Mouse (Mus musculus): ENCODE results near the gene Nova1.
A peak's percentile ranks its signal among the peaks of the same experiment; 100 is the strongest.

Nova1 gene

DNA sequence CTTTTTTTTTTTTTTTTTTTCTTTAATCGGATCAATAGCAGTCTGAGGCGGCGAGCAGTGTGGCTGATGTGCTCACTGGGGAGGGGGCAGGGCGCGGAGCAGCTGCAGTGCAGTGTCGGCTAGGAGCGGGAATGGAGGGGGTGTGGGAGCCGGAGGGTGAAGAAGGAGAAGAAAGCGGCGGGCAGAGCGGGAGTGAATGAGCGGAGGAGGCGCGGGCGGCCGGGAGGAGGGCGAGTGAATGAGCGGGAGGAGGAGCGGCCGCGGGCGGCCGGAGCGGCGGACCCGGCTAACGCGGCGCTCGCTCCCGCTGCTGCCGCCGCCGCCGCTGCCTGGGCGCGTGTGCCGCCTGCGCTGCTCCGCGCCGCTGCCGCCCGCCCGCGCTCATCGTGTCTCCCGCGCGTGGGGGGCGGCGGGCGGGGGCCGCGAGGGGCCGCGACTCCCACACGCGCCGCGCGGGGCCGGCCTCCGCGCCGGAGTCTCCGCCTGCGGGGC is at the start of gene Nova1:
Nova1 (minus strand) TSS at position 74 of the 492 bp plus-strand sequence.
- peak; percentile 72 for DNase-seq (ENCODE audit: low read depth)

GRCm38 (mm10) chr12:46819348-46820022 is 756 bp upstream of the Nova1 start:
- peak; percentile 85 for DNase-seq (ENCODE audit: low read depth)

DNA sequence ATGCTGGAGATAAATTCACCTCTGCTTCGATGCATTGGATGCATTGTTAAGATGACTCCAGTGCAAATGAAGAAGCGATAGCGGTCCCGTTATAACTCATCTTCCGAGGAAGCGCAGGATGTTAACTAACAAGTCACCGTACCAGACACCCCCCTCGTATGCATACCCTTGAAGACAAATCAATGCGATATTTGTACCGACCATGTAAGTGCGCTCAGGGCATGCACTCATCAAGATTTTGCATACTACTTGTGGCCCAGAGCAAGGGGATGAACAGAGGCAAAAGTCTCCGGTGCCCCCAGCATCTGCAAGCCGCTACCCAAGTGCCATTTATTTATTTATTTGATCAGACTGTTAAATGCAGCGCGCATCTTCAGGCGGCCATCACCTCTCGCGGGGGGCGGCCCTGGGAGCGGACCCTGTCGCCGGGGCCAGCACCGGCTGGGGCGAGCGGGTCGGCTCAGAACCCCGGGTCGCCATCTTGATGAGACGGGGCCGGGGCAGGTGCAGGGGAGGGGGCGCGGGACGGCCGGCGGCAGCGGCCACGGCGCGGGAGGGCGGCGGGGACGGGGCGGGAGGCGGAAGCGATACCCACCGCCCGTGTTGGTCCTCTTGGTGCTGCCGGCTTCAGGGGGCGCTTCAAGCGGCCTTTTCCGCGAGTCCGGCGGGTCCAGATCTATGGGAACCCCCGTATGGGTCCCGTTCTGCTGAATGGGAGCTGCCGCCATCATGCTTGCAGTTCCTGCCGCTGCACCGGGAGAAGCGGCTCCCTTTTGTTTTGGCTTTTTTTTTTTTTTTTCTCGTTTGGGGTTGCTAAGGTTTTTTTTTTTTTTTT is 491 bp downstream of the Nova1 start:
- DNase-seq (ENCODE audit: low read depth): peak; percentile 2

- no peak for DNase-seq (ENCODE audit: low read depth)
These were observed 1.4 kb downstream of the Nova1 start for GRCm38 (mm10) chr12:46817211-46817803.

- DNase-seq (ENCODE audit: low read depth): no peak
These were observed 2.4 kb downstream of the Nova1 start for GRCm38 (mm10) chr12:46816291-46816690.

DNA sequence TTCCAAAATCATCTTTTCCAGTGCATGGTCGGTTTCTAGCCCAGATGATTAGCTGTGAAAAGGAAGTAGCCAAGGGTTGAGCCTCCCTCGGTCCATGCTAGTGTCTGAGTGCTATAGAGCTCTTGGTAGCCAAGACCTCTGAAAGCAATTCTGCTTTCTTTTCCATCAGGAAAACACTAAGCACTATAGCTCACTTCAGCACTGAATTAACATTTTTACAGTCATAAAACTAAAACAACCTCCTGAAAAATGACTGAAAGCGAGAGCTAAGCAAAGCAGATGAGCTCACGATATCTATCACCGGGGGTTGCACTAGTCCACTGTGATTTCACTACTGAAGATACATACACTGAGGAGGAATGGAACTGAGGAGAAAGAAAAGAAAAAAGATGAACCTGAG is 3.0 kb downstream of the Nova1 start:
- no peak for DNase-seq (ENCODE audit: low read depth)

- no peak for DNase-seq (ENCODE audit: low read depth)
These were observed 3.9 kb downstream of the Nova1 start for GRCm38 (mm10) chr12:46814820-46815219.

DNA sequence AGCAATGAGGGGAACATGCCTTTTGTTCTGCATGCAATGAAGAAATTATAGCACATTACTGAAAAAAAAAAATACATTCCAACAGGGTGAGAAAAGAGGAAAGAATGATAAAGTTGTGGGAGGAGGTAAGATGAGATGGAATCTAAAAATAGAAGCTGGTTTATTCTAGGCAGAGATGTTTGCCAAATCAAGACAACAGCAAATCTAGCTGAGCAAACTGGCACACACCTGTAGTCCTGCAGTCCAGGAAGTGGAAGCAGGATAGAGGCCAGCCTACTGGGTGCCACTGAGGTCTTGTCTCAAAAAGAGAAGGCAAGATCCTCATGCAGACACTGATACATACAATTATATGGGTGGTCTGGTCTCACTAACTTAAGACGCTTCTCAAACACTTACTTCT is 17.4 kb downstream of the Nova1 start:
- no peak for DNase-seq (ENCODE audit: low read depth)

DNA sequence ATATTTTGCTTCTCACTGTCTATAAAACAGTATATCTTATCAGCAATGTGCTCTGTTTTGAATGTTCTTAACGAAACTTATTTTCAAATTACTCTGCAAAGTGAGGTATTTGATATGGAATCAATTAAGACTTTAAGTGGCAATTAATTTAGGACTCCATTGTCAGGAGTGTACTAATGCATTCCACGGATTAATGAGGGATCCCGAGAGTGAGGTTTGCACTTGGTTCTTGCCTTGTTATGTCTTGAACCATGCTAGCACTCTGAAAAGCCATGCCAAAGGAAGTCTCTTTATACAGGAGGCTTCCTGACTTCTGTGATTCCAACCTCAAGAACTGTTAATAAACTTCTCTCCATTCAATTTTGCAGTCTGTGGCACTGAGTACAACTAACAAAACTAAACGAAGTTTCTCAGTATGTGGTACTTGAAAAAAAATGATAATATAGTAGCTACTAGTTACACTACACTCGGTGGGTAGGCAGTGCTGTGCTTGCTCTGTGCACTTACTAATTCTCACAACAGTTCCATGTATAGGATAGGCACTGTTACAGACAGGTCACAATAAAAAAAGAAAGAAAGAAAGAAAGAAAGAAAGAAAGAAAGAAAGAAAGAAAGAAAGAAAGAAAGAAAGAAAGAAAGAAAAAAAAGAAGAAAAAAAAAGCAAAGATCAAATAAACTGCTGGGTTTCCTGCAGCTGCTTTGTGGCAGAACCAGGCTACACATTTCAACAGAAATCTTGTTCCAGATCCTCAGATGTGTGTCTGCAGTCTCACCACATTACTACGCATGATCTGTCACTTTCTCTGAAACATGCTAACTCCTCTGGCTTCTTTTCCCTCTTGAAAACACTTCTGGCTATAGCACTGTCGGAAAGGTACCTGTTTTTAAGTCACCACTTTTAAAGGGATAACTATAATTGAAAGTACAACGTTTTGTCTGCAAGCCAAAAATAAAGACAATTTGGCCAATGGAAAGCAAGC is 36.1 kb downstream of the Nova1 start:
- DNase-seq (ENCODE audit: low read depth): no peak

DNA sequence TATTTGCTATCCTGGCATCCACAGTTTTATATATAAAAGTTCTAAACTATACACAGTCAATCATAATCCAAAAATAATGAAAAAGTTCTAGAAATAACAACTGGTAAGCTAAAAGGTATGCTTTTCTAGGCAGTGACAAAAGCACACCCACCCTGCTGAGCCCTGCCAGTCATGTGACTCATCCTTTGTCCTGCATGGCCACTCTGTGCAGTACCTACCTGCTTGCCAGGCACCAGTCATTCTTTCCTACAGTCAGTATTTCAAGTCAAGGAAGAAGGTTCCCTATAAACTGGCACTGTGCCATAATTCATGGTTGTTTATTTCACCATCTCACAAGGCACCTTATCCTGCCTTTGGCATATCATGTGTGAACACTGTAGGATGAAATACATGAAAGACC is 37.2 kb downstream of the Nova1 start:
- peak; percentile 9 for DNase-seq (ENCODE audit: low read depth)

DNA sequence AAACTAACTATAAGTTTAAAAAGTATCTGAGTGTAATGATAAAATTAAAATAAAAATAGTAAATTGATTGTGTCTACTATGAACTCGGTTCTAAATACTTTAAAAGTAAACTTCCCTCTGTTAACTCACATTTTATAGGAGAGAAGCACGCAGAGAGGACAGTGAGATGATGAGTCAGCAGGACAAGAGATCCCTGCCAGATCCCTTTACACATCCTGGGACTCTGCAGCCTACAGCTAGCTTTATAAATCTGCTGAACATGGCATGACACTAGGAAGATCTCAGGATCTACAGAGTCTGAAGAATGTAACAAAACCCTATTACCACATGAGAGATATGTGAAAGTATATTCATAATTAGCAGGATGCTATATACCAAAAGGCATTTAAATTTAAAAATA is 37.7 kb downstream of the Nova1 start:
- peak; percentile 8 for DNase-seq (ENCODE audit: low read depth)

GRCm38 (mm10) chr12:46759450-46759849 is 59.3 kb downstream of the Nova1 start:
- DNase-seq (ENCODE audit: low read depth): no peak

- DNase-seq (ENCODE audit: low read depth): no peak
These were observed 64.3 kb downstream of the Nova1 start for GRCm38 (mm10) chr12:46754325-46754848.

DNA sequence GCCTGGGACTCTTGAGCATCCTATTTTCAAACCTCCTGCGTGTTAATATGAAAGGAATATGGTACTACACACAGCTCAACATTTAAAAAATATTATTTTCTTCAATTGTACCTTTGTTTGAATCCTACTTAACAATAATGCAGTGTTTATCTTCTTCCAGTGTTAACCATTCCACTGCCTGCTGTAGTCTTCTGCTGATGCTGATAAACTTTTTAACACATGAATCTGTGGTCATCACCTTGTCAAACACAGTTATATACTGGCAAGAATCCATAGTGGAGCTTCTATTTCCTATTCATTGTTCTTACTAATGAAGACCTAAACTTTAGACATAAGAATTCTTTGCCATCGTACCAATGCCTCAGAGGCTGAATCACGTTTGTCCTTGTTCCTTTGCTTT is 65.6 kb downstream of the Nova1 start:
- no peak for DNase-seq (ENCODE audit: low read depth)

- no peak for DNase-seq (ENCODE audit: low read depth)
These were observed 85.5 kb downstream of the Nova1 start for GRCm38 (mm10) chr12:46733261-46733660.

GRCm38 (mm10) chr12:46731943-46732342 is 86.8 kb downstream of the Nova1 start:
- DNase-seq (ENCODE audit: low read depth): no peak

- no peak for DNase-seq (ENCODE audit: low read depth)
These were observed 96.8 kb downstream of the Nova1 start for GRCm38 (mm10) chr12:46721914-46722313.

DNA sequence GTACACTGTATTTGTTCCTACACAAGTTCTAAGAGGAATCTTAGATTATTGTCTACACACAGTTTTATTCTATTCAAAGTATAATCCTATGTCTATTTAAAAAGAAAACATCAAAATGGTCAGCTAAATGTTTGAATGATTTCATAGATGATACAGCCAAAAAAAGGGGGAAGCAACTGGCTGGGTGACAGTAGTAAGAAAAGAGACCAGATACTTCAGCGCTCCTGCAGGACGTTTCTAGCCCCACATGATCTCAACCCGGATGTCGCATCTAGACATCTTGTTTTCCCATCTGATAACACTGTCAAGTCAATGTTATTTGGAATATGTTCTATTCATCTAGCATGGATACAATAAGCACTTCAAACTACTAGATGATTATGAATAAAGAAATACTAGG is 99.7 kb downstream of the Nova1 start:
- DNase-seq (ENCODE audit: low read depth): no peak

- no peak for DNase-seq (ENCODE audit: low read depth)
These were observed 108.6 kb downstream of the Nova1 start for GRCm38 (mm10) chr12:46710094-46710493.

DNA sequence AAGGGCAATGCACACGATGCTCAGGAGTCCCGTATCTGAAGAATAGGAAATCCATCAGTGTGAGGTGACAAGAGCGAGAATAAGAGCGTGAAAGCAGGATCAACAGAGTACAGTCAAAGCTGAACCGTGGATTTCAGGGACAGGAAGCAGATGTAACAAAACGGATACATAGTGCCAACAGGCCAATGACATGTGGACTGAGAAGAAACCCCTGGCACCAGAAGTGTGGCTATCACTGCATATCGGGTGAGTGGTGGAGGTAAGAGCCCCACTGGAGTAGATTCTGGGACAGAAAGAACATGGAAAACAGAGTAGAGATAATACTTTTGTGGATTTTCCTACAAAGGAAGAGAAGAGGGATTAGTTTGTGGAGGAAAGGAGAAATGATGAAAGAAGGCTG is 109.3 kb downstream of the Nova1 start:
- DNase-seq (ENCODE audit: low read depth): no peak

- DNase-seq (ENCODE audit: low read depth): no peak
These were observed 118.5 kb downstream of the Nova1 start for GRCm38 (mm10) chr12:46700202-46700601.

All from NIH3T3 (cell line).